Mouse (Mus musculus) mouse embryonic stem cell (cell line): ENCODE data around the gene Cplane1.
"Not testable (repeated sequence)": the region's sequence is repeated elsewhere in the genome, so short reads cannot be mapped to it uniquely, and the experiment has no call there.

Experiments used
- in situ Hi-C, 2 experiments: fragments of 300-500 bp; cut with MboI; formaldehyde crosslinking; loops; 1 replicate in 1 of 2; 3 replicates in 1 of 2; pipeline ENCODE4 v1.14.3; 2019 to 2020; ENCODE audit warnings: low sequenced_read_pairs in 2 of 2, low pct_unique_long_range_greater_than_20kb in 1 of 2, mixed read lengths in 1 of 2; ENCODE audit not compliant: unreplicated experiment in 1 of 2

Cplane1 gene

GRCm38 (mm10) chr15:8168591-8169265 lies at the start of gene Cplane1:
Gene Cplane1, plus strand, starts transcription at chr15:8169106.
- in situ Hi-C loops: no loop called here

GRCm38 (mm10) chr15:8129281-8129680 lies 39.6 kb upstream of the Cplane1 start:
- in situ Hi-C loops: loop anchor here in 1 of 2 experiments (5.0 kb wide), 1 partner anchor 33 kb away; no protein-coding TSS in a partner anchor

- in situ Hi-C loops: no loop called here
Observed at GRCm38 (mm10) chr15:8131268-8131667, 37.6 kb upstream of the Cplane1 start.

GRCm38 (mm10) chr15:8131761-8132160 lies 37.1 kb upstream of the Cplane1 start:
- in situ Hi-C loops: no loop called here

GRCm38 (mm10) chr15:8135606-8136005 lies 33.3 kb upstream of the Cplane1 start:
- in situ Hi-C loops: no loop called here

- in situ Hi-C loops: loop anchor here in 1 of 2 experiments (5.0 kb wide), 1 partner anchor 35 kb away; no protein-coding TSS in a partner anchor
Observed at GRCm38 (mm10) chr15:8161841-8162240, 7.1 kb upstream of the Cplane1 start.

- in situ Hi-C loops: no loop called here
Observed at GRCm38 (mm10) chr15:8169266-8169746, 400 bp downstream of the Cplane1 start.

- in situ Hi-C loops: no loop called here
Observed at GRCm38 (mm10) chr15:8189563-8189962, 20.7 kb downstream of the Cplane1 start.

- in situ Hi-C loops: no loop called here
Observed at GRCm38 (mm10) chr15:8190435-8190834, 21.5 kb downstream of the Cplane1 start.

GRCm38 (mm10) chr15:8200317-8200716 lies 31.4 kb downstream of the Cplane1 start:
- in situ Hi-C loops: no loop called here

GRCm38 (mm10) chr15:8208362-8208761 lies 39.5 kb downstream of the Cplane1 start:
- in situ Hi-C loops: no loop called here

- in situ Hi-C loops: no loop called here
Observed at GRCm38 (mm10) chr15:8214811-8215210, 45.9 kb downstream of the Cplane1 start.

- in situ Hi-C loops: not testable (repeated sequence)
Observed at GRCm38 (mm10) chr15:8234167-8234566, 65.3 kb downstream of the Cplane1 start.

GRCm38 (mm10) chr15:8265946-8266345 lies 97.0 kb downstream of the Cplane1 start:
- in situ Hi-C loops: no loop called here

- in situ Hi-C loops: no loop called here
Observed at GRCm38 (mm10) chr15:8267211-8267610, 98.3 kb downstream of the Cplane1 start.

- in situ Hi-C loops: no loop called here
Observed at GRCm38 (mm10) chr15:8268231-8268630, 99.3 kb downstream of the Cplane1 start.

- in situ Hi-C loops: no loop called here
Observed at GRCm38 (mm10) chr15:8271952-8272351, 103.0 kb downstream of the Cplane1 start.

GRCm38 (mm10) chr15:8277916-8278315 lies 109.0 kb downstream of the Cplane1 start:
- in situ Hi-C loops: loop anchor here in 1 of 2 experiments (25.0 kb wide), 1 partner anchor 309 kb away; no protein-coding TSS in a partner anchor

- in situ Hi-C loops: loop anchor here in 1 of 2 experiments (25.0 kb wide), 1 partner anchor 308 kb away; no protein-coding TSS in a partner anchor
Observed at GRCm38 (mm10) chr15:8279320-8279779, 110.4 kb downstream of the Cplane1 start.
